Mouse (Mus musculus): ENCODE measurements around the gene Adarb2. TPM values are rescaled to one million over a fixed set of nuclear protein-coding genes. Genes with fewer than 3 reads are reported as not detected.

The Adarb2 gene
- polyA plus RNA-seq, 1 experiment: not detected

DNA sequence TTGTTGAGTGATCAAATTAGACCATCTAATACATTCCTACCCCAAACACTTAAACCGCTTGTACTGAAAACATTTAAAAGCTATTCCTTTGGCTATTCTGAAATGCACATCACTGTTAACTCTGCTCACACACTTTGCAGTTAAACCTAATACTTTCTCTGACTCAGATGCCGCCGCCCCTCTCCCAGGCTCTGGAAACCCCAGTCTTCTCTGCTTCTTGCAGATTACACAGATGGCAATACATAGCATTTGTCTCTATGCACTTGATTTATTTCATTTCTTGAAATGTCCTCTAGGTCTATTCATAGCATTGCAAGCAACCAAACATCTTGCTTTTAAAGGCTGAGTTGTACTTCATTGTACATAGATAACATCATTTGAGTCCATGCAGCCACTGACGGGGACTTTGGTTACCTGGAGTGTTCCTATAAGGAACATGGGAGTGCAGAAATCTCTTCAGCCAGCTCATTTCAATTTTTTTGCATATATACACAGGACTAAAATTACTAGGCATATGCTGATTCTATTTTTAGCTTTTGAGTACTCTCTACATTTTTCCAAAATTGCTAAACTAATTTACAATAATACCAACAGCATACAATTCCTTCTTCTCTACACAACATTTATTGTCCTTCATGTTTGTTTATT lies 236.6 kb downstream of the Adarb2 start:
- no peaks in the 10 kb centered on the region for H3K4me1 ChIP-seq (ENCODE audit: control insufficient read depth, insufficient read depth, low read length)
- TF ChIP-seq CTCF (IDR thresholded peaks at IDR 0.05; ENCODE audit: insufficient read depth, low read length) (no peak), POLR2A (IDR thresholded peaks at IDR 0.05; ENCODE audit: borderline replicate concordance, extremely low read depth, low read depth, low read length) (no peak)
- WGBS: 90% methylated on average over 4 of the region's 4 CpGs
- DNase-seq: no peak
- H3K4me3 ChIP-seq (replicated peaks; ENCODE audit: extremely low read depth, low read depth, low read length): no peak overlapping the region

DNA sequence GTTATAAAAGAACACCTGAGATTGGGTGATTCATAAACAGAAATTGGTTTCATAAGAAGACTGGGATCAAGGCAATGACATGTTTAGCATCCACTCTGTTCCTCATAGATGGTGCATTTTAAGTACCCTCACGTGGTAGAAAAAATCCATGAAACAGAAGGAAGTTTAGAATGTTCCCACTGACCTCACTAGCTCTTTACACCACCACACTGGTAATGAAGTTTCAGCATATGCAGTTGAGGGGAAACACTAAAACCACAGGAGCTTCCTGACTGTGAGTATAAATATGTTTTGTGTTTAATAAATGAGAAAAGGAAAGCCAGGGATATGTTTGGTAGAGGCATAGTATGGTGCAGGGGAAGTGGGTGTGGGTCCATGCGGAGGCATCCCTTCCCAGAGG lies 242.7 kb downstream of the Adarb2 start:
- no peaks in the 10 kb centered on the region for H3K4me1 ChIP-seq (ENCODE audit: control insufficient read depth, insufficient read depth, low read length)
- H3K4me3 ChIP-seq (replicated peaks; ENCODE audit: extremely low read depth, low read depth, low read length): no peak overlapping the region
- WGBS: 43% methylated on average over 2 of the region's 2 CpGs
- DNase-seq: no peak
- no peak for TF ChIP-seq CTCF (IDR thresholded peaks at IDR 0.05; ENCODE audit: insufficient read depth, low read length)
- no peak for TF ChIP-seq POLR2A (IDR thresholded peaks at IDR 0.05; ENCODE audit: borderline replicate concordance, extremely low read depth, low read depth, low read length)

DNA sequence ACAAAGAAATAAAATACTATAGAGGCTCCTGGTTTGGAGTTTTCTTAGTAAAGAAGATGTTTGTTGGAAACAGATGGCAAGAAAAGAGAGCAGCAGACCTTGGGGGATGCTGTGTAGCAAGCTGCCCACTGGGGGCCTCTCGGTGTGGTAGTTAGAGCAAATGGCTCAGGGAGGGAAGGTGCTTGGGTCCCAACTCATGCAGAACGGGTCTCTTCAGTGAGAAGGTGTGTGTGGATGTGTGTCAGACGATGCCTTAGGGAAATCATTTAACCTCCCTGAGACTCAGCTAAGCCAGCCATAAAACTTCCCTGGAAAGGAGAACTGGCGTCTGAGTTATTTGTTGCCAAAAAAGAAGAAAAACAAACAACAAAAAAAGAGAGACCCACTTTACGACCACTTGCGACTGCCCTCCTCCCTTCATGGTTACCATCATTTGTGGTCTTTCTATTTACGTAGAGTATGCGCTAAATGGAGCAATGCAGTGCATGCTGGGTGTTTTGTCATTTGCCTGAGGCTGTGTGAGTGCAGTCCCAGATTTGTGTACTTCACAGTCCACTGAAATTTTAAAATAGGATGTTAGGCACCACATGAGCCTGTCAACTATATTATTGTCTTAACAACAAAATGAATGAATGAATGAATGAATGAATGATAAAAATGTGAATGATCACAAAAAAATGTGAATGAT lies 245.7 kb downstream of the Adarb2 start:
- TF ChIP-seq CTCF (IDR thresholded peaks at IDR 0.05; ENCODE audit: insufficient read depth, low read length) (no peak), POLR2A (IDR thresholded peaks at IDR 0.05; ENCODE audit: borderline replicate concordance, extremely low read depth, low read depth, low read length) (no peak)
- no peaks in the 10 kb centered on the region for H3K4me1 ChIP-seq (ENCODE audit: control insufficient read depth, insufficient read depth, low read length)
- DNase-seq: no peak
- no peak overlapping the region for H3K4me3 ChIP-seq (replicated peaks; ENCODE audit: extremely low read depth, low read depth, low read length)
- 62% methylated on average over 8 of the region's 8 CpGs for WGBS

DNA sequence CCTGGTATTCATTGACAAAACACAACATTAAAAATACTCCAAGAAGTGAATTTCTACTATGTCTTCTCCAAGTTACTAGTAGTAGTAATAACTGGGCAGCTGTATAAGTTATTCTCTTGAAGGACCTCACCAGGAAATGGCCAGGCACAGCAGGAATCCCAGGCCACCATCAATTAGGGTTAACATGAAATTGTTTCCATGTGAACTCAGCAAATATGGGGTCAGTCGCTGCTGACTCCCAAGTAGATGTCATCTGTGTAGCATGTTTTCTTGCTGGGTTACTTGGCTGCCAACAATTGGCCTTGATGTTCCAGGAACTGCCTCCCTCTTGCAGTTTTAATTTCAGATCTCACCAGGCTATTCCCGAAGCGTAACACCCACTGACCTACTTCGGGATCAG lies 248.9 kb downstream of the Adarb2 start:
- DNase-seq: no peak
- TF ChIP-seq CTCF (IDR thresholded peaks at IDR 0.05; ENCODE audit: insufficient read depth, low read length) (no peak), POLR2A (IDR thresholded peaks at IDR 0.05; ENCODE audit: borderline replicate concordance, extremely low read depth, low read depth, low read length) (no peak)
- Histone ChIP-seq H3K4me3 (replicated peaks; ENCODE audit: extremely low read depth, low read depth, low read length) (no peak overlapping the region), H3K4me1 (ENCODE audit: control insufficient read depth, insufficient read depth, low read length) (no peaks in the 10 kb centered on the region)
- 81% methylated on average over 4 of the region's 4 CpGs for WGBS

DNA sequence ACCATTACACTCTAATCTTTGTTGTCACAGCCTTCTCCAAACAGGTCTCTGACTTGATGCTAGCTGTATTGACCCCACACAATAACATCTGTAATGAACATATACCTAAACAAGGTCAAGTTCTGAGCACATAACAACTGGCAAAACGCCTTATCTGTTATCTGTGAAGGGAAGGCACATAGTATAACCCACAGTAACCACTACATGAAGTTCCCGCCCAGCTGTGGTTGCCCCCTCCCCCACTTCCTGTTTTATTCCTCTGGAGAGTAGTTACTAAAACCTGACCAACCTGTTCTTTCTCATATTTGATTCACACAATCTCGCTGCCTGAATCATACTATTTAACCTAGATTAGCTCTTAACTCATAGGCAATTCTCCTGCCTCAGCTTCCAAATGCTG lies 254.2 kb downstream of the Adarb2 start:
- H3K4me1 ChIP-seq (ENCODE audit: control insufficient read depth, insufficient read depth, low read length): no peaks in the 10 kb centered on the region
- no peak for TF ChIP-seq POLR2A (IDR thresholded peaks at IDR 0.05; ENCODE audit: borderline replicate concordance, extremely low read depth, low read depth, low read length)
- no peak for TF ChIP-seq CTCF (IDR thresholded peaks at IDR 0.05; ENCODE audit: insufficient read depth, low read length)
- no peak overlapping the region for H3K4me3 ChIP-seq (replicated peaks; ENCODE audit: extremely low read depth, low read depth, low read length)
- 43% methylated on average over 3 of the region's 3 CpGs for WGBS
- no peak for DNase-seq

DNA sequence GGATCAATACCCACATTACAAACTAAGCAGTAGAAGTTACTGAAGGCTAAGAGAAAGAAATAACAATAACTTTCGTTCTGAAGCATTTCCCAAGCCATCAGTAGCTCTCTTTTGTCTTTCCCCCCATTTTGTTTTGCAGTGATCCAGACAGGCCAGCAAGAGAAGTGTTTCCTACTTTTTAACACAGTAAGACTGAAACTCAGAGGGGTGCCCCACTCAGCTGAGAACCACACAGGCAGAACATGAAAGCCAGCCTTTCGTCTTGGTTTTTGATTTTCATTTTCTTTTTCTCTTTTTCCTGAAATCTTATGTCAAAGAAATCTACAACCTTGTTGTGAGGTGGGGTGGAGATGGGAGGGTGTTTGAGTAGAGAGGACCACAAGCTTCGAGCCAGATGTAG lies 255.2 kb downstream of the Adarb2 start:
- Histone ChIP-seq H3K4me1 (ENCODE audit: control insufficient read depth, insufficient read depth, low read length) (no peaks in the 10 kb centered on the region), H3K4me3 (replicated peaks; ENCODE audit: extremely low read depth, low read depth, low read length) (no peak overlapping the region)
- no peak for TF ChIP-seq POLR2A (IDR thresholded peaks at IDR 0.05; ENCODE audit: borderline replicate concordance, extremely low read depth, low read depth, low read length)
- TF ChIP-seq CTCF (IDR thresholded peaks at IDR 0.05; ENCODE audit: insufficient read depth, low read length): no peak
- no peak for DNase-seq
- WGBS: 68% methylated on average over 3 of the region's 3 CpGs

DNA sequence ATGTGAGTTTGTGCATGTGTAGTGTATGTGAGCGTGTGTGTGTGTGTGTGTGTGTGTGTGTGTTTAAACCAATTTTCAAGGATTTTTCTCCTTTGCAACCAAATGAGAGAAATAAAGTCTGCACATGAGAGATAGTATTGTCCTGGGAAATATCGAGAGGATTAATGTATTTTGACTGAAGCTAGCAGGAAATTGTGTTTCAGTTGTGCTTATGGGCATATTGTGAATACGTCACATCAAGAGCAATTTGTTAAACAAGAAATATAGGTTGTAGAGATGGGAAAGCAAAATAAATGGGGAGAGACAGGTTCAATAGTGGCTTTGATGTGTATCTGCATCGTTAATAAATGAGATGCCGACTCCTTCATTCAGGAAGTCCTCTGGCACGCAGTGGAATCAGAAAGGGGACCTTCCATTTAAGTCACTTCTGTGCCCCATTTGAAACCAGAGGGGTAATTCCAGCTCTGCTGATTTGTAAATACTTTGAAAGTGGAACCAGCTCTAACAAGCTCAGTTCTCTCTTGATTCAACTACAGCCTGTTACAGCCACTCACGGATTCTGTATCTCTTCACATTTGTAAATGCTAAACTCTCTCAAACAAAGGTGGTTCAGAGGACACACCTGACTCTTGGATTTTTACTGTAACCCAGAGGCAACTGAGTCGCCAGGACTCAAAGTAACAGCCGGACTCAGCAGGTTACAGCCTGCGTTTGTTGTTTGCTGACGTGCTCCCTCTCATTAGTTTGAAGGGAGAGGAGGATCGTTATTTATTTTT lies 265.1 kb downstream of the Adarb2 start:
- TF ChIP-seq CTCF (IDR thresholded peaks at IDR 0.05; ENCODE audit: insufficient read depth, low read length) (no peak), POLR2A (IDR thresholded peaks at IDR 0.05; ENCODE audit: borderline replicate concordance, extremely low read depth, low read depth, low read length) (no peak)

DNA sequence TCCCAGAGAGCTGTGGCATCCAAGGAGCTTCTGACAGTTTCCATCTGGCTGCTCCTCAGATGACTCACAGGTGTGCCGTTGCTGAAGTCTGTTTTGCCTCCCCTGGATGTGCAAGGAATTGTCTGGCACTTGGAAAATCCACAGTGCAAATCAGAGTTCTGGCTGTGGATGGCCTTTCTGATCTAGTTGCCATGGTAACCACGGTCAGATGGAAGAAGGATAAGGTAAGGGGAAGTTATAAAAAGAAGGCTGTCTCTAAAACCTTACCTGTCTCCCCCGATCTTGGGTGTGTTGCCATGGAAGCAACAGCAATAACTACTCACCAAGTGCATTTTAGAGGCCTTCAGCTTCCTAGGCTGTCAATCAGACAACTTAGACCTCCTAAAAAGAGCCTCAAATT lies 273.6 kb downstream of the Adarb2 start:
- WGBS: 64% methylated on average over 3 of the region's 3 CpGs
- Histone ChIP-seq H3K4me1 (ENCODE audit: control insufficient read depth, insufficient read depth, low read length) (no peaks in the 10 kb centered on the region), H3K4me3 (replicated peaks; ENCODE audit: extremely low read depth, low read depth, low read length) (no peak overlapping the region)
- no peak for DNase-seq
- TF ChIP-seq POLR2A (IDR thresholded peaks at IDR 0.05; ENCODE audit: borderline replicate concordance, extremely low read depth, low read depth, low read length) (no peak), CTCF (IDR thresholded peaks at IDR 0.05; ENCODE audit: insufficient read depth, low read length) (no peak)

More for the DNA sequence above, 265.1 kb downstream of the Adarb2 start:
- Histone ChIP-seq H3K4me3 (replicated peaks; ENCODE audit: extremely low read depth, low read depth, low read length) (no peak overlapping the region), H3K4me1 (ENCODE audit: control insufficient read depth, insufficient read depth, low read length) (no peaks in the 10 kb centered on the region)
- WGBS: 73% methylated on average over 12 of the region's 12 CpGs
- DNase-seq: no peak

DNA sequence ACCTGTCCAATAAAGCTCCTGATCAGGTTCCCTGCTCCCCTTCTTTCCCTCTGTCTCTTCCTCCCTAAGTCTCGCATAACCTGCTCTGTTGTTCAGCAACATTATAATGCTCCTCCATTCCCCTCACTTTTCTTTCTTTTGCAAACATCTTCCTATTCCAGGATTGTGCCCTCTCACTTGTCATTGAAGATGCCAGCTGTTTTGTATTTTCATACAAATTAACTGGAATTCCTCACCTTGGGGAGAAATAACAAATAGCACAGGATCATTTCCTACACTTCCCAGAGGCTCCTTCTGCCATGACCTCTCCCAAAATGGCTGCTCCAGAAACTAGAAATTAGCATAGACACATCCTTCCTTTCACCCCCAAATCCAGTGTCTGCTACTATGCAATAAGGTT lies 276.1 kb downstream of the Adarb2 start:
- DNase-seq: no peak
- no peaks in the 10 kb centered on the region for H3K4me1 ChIP-seq (ENCODE audit: control insufficient read depth, insufficient read depth, low read length)
- whole genome bisulfite sequencing: 94% methylated on average over 1 of the region's 1 CpGs
- no peak for TF ChIP-seq POLR2A (IDR thresholded peaks at IDR 0.05; ENCODE audit: borderline replicate concordance, extremely low read depth, low read depth, low read length)
- no peak for TF ChIP-seq CTCF (IDR thresholded peaks at IDR 0.05; ENCODE audit: insufficient read depth, low read length)
- H3K4me3 ChIP-seq (replicated peaks; ENCODE audit: extremely low read depth, low read depth, low read length): no peak overlapping the region
